Mouse (Mus musculus) heart, postnatal 36 days (tissue): ENCODE measurements around the gene Tsku. TPM values are rescaled to one million over a fixed set of nuclear protein-coding genes. Genes with fewer than 3 reads are reported as not detected.
A peak's percentile ranks its signal among the peaks of the same experiment; 100 is the strongest.

Experiments used
- DNase-seq, 2 experiments: peaks; one replicate each; pipeline ENCODE4 v3.0.0; 2021 to 2022
- intact Hi-C: fragments of 180-260 bp; cut with DNase I; formaldehyde crosslinking; loops from one replicate; pipeline ENCODE4 v1.15.1; 2025
- total RNA-seq, 2 experiments: library from RNA; stranded (reverse); gene quantifications; 2 replicates each; pipeline ENCODE4 v1.2.3; 2021

Tsku gene
- 1 to 10 TPM; 2.8 to 3.2 TPM for total RNA-seq

DNA sequence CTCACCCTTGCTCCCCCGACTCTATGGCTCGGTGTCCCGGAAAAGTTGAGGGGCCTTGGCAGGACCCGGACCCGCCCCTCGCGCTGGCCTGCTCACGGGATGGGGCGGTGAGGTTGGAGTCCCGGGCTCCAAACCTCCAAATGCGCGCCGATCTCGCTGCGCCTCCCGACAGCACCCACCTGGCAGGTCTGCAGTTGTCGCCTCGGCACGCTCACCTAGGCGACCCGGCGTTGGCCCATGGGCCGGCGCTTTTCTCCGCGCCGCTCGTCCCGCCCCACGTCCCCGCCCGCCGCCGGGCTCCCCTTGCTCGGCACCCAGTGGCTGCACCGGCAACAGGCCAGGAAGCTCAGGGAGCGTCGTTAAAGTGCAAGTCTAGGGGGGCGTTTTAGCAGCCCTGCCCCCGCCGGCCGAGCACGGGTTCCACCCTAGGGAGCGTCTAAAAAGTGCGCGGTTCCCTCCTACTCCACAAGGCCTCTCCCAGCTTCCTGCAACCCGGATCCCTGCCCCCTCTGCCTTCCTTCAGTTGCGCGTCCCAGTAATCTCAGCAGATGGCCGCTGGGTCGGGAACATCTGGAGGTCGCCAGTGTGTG is at the start of gene Tsku:
Gene Tsku (minus strand): TSS at position 266 of the 590 bp plus-strand sequence.
- intact Hi-C loops, result no loop called here
- DNase-seq, result peak; percentile 91 to 92

GRCm38 (mm10) chr7:98407615-98408014 is 46.5 kb upstream of the Tsku start:
- intact Hi-C loops, result no loop called here
- DNase-seq, result no peak

DNA sequence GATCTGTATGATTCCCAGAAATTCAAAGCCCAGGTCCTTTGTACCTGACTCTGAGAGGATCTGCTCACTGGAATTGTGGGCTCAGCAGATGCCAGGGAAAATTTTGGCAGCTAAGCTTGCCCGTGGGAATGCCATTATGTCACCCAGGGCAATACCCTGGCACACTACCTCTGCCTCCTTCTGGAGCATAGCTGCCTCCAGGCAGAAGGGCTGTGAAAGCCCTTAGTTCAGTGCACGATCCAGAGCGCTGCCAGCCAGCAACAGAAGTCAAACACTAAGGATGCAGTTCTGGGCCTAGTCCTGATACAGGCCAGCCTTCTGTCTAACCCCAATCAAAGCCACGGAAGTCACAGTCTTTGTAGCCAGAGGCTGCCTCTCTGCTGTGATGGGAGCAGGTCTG is 42.9 kb upstream of the Tsku start:
- no peak for DNase-seq
- intact Hi-C loops, result no loop called here

DNA sequence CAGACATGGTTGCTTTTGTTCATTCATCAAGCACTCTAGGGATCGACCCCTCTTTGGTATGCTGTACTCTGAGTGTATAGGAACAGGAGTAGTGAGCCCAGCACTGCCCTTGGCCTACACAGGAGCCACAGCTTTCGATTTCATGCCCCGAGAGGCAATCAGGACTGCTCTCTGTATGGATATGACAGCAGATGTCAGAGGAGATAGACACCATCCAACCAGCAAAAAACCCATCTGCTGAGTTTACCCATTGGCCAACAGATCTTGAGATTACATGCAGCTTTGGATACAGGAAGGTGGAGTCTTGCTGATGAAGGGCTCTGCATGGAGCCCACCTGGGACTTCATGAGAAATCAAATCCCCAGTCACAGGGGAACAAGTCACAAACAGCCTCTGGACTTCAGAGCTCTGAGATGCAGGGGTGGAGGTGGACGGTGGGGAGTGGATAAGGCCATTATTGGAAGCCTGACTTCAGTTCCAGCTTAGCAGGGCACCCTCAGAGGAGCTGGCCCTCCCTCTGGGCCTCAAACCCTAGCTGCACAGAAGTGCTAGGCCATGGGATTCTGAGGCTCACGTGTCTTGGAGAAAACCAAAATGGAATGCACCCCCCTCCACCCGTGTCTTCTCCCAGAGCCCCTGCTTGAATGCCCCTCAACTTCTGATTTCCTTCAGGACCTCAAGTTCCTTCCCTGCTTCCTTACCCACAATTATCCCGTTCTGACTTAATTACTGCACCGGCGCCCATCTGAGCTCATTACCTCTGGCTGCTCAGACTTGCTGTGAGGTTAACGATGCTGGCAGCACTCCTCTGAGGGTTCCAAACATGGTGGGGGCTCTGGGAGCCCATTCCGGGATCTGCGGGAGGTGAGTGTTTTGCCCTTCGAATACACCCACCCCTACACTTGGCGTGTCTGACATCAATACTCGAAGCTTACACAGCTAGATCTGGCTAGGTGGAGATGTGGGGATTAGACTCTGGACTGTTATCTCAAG is 41.8 kb upstream of the Tsku start:
- no peak for DNase-seq
- intact Hi-C loops, result no loop called here

DNA sequence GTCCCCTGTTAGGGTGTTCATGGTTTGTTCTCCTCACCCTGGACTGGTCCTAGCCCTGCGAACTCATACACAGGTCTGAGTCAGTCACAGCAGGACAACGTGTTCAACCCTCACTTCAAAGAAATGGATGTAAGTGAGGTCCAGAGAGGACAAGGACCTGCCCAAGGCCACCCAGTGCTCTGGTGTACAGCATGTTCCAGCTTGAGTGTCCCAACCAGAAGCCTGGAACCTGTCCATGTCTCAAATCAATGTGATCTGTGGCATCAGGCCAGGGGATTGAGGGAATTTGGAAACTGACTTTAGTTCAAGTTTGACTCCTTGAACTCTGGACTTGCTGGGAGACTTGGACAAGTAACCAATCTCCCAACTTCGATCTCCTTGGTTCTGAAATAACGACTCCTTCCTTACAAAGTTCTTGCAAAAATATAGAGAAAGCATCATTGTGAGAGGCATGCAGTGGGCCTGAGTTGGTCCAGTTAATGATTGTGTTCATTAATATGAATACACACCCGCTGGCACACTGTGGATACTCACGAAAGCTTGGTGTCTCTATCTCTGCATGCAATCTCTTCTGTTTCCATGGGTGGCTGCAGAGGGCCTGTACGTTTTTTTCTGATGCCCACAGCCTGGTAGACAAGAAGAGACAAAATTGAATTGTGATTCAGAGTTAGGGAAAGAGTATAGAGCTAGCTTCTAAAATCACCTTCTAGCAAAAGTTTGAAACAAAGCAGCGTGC is 31.5 kb upstream of the Tsku start:
- intact Hi-C loops, result no loop called here
- DNase-seq, result no peak

DNA sequence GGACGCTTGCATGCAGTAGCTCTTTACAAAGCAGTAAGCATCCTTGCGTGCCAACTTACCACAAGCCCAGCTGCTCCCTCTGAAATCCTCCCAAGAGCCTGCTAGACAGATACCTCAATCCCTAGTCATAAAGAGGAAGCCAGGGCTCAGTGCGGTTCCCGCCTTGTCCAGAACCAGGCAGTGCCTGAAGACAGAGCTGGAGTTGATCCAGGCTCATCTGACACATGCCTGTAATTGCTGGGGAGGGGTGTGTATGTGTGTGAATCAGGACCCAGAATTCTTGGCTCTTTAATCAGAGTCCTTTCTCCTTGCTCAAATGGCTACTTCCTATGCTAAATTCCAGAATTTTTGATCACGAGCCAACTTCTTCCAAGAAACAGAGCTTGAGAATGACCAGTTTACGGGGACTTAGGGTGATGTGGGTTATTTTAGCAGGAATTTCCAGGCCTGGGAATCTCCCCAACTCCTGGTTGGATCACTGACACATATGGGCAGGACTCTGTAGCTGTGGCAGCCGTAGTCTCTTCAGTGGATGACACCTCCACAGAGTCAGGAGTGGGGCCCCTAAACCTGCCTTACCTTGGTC is 30.3 kb upstream of the Tsku start:
- intact Hi-C loops, result no loop called here
- no peak for DNase-seq

DNA sequence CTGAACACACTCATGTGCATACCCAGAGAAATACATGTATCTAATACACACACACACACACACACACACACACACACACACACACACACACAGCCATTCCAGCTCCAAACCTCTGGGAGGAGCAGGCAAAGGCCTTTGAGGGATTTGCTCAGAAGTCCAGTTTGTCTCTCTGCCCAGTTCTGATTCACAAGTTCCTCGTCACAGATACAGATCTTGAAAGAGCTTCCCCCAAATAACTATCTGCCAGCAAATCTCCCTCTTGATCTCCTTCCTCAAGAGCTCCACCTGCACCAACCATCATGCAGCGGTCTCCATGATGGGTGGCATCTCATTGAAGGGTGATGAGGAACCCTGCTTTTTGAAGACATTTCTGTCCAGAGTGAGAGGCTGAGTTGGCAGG is 29.4 kb upstream of the Tsku start:
- DNase-seq, result peak in 1 of 2 experiments; percentile 26
- intact Hi-C loops, result no loop called here

- DNase-seq, result no peak
- intact Hi-C loops, result no loop called here
Observed at GRCm38 (mm10) chr7:98389656-98390055, 28.5 kb upstream of the Tsku start.

DNA sequence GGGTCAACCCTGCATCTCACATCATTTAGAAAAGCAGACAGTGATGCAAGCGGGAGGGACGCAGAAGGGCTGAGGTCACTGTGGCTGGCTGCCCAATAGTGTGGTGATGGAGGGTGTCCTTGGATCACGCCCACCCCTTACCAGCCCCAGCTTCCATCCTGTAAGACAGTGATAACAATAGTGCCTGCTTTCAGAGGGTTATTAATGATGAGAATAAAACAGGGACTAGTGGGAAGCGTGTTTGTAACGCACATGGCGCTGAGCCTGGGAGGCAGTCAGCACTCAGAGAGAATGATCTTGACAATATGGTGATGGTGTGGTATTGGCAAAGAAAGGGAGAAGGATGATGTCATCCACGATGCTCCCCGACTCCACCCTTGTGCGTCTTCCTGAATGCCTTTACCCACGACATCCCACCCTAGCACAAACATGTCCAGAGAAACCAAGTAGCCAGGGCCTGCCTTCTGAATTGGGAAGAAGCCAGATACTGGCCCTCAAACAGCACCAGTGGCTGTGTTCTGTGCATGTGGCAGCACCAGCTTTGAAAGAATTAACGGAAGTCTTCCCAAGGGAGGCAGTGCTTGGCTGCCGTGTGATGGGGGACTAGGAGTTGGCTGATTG is 27.9 kb upstream of the Tsku start:
- peak; percentile 37 to 60 for DNase-seq

GRCm38 (mm10) chr7:98387201-98387600 is 26.1 kb upstream of the Tsku start:
- intact Hi-C loops, result no loop called here

More for the DNA sequence above, 27.9 kb upstream of the Tsku start:
- intact Hi-C loops, result no loop called here

DNA sequence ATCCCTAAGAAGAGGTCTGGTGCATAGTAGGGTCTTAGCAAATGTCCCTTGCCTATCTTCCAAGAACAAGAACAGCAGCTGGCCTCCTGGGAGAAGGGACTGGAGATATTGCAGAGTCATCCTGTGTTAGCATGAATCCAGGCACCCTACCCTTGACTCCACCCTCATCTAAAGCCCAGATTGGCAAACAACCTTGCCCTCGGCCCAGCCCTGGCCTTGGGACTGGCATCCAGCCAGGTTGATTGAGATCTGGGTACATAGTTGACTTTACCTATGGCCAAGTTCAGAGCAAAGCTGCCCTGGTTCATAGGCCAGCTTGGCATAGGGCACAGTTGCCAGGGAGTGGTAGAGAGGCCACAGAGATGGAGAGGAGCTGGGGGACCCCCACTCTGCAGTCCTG is 24.0 kb upstream of the Tsku start:
- DNase-seq, result no peak
- intact Hi-C loops, result no loop called here

More at GRCm38 (mm10) chr7:98387201-98387600, 26.1 kb upstream of the Tsku start:
- DNase-seq, result no peak

- DNase-seq, result no peak
- intact Hi-C loops, result no loop called here
Observed at GRCm38 (mm10) chr7:98383337-98383736, 22.2 kb upstream of the Tsku start.

- no peak for DNase-seq
- intact Hi-C loops, result no loop called here
Observed at GRCm38 (mm10) chr7:98382784-98383183, 21.7 kb upstream of the Tsku start.

- no peak for DNase-seq
- intact Hi-C loops, result no loop called here
Observed at GRCm38 (mm10) chr7:98380224-98380925, 19.2 kb upstream of the Tsku start.

DNA sequence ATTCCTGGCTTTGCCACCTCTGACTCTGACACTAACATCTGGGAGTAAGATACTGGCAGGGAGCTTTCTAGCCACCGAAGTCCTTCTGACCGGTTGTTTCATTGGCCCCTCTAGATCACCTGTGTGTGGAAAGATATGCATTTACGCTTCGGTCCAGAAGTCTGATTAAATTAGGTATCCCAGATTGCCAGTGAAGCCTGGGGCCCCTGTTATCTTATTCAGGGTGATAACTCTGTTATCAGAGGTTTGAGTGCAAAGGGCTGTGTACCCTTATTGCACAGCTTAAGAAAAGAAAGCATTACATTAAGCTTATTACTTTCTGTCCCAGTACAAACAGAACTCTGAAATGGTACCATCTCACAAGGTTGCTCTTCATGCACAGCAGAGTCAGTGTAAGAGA is 18.1 kb upstream of the Tsku start:
- intact Hi-C loops, result no loop called here
- DNase-seq, result no peak

GRCm38 (mm10) chr7:98377257-98377656 is 16.1 kb upstream of the Tsku start:
- intact Hi-C loops, result no loop called here
- no peak for DNase-seq

DNA sequence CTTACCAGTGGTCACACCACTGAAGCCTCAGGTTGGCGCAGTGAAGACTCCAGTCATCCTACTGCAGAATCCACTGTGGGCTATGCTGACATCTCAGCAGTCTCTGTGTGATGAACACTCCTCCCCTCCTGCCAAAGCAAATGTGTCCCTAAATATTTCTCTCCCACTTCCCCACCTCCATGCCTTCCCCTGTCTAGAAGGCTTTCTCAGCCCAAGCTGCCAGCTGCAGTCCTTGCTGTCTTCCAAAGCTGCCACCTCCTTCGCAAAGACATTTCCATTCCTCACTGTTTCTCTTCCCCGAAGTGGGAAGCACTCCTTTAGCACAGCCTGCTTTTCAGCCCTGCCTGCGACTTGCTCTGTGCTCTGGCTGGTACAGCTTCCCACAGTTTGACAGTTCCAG is 10.0 kb upstream of the Tsku start:
- DNase-seq, result no peak
- intact Hi-C loops, result no loop called here

DNA sequence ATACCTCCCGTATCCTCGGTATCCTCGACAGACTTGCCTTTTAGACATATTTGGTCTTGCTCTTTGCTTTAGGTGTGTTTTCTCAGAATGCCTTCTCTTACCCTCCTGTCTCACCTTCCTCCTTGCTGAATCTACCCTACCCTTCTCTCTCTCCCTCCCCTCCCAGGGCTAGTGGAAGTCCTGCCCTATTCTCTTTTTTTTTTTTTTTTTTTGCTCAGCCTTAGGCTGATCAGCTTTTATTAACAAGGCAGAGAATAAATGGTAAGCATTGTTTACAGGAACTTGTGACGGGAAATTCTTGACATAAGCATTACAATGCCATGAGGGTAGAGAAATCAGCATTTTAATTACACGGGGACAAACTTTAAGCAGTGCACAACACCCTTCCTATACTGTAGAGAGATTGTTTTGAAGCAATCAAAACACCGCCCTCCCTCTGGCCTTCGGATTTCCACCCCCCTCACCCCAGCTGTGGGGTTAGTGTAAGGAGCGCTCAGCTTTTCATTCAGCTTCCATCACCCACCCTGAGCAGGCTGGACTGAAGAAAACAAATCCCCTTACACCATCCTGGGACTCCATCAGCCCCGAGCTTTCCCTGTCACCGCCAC is 8.7 kb upstream of the Tsku start:
- intact Hi-C loops, result no loop called here
- no peak for DNase-seq

DNA sequence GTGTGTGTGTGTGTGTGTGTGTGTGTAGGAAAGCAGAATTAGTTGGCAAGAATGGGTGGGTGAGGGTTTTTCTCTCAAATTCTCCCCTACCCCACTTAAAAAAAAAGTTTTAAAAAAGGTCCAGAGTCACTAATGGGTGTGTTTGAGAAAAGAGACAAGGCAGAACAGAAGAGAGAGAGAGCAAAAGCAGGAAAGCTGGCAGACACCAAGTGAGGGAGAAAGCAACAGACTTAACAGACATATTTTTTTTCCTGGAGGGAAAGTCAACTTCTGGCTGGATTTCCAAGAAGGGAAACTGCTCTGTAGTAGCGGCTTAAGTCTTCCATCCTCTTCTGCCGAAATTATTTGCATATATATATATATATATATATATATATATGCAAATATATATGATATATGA is 534 bp upstream of the Tsku start:
- intact Hi-C loops, result no loop called here
- DNase-seq, result no peak

DNA sequence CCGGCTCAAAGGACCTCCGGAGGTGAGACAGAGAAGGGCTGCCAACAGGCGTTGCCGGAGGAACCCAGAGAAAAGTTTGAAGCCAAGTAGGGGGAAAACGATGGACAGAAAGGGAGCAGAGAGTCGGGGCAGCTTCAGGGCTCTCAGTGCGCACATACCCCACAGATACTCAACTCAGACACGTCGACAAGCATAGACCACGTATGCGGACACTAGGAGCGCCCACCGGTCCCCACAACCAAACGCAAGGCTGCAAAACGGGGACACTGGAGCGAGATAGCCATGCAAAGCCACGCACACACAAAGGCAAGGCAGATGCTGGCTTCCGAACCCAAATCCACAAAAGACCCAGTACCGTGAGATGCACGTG is 522 bp downstream of the Tsku start:
- intact Hi-C loops, result no loop called here
- DNase-seq, result no peak
